Mouse (Mus musculus) lung, adult 2 months (tissue): ENCODE results near the gene Fam120c. TPM values are rescaled to one million over a fixed set of nuclear protein-coding genes. Genes with fewer than 3 reads are reported as not detected.
A peak's percentile ranks its signal among the peaks of the same experiment; 100 is the strongest.

Experiments
- DNase-seq: peaks from one replicate; pipeline ENCODE4 v3.0.0; 2022
- H3K4me1 ChIP-seq: fragments of 200-500 bp; 2 replicates; pipeline ENCODE4 v1.6.1; 2011; ENCODE audit warnings: low read length; ENCODE audit not compliant: control insufficient read depth, insufficient read depth
- H3K4me3 ChIP-seq: fragments of 200-500 bp; replicated peaks from 2 replicates; pipeline ENCODE3; 2011; ENCODE audit warnings: low read depth, mild to moderate bottlenecking, control low read depth, low read length; ENCODE audit errors: extremely low read depth
- CTCF ChIP-seq: fragments of 200-500 bp; IDR thresholded peaks from 2 replicates; pipeline ENCODE4 v1.5.1; 2011; ENCODE audit warnings: mild to moderate bottlenecking, low read length, control low read depth; ENCODE audit not compliant: insufficient read depth
- POLR2A ChIP-seq: fragments of 200-500 bp; IDR thresholded peaks from 2 replicates; pipeline ENCODE4 v1.6.1; 2011; ENCODE audit warnings: low read depth, mild to moderate bottlenecking, control low read depth, low read length, borderline replicate concordance; ENCODE audit errors: extremely low read depth
- WGBS: fragments of 180-500 bp; shearing (Covaris S2); methylation state at CpG from one replicate; pipeline ENCODE4 v1.1.7; 2018; 5-methylcytosine and 5-hydroxymethylcytosine counted together
- polyA plus RNA-seq: library from polyadenylated mRNA; depleted of rRNA; stranded (reverse); fragments of >200 nt; gene quantifications from 2 replicates; pipeline ENCODE4 v1.2.3, GENCODE M21; 2012; rRNA removed

Fam120c gene
- 2.6 and 2.8 TPM in 2 replicates for polyA plus RNA-seq

- peak; percentile 77 for DNase-seq
Observed at GRCm38 (mm10) chrX:151343761-151344500, at the start of gene Fam120c. Gene Fam120c, plus strand, starts transcription at chrX:151344175.

GRCm38 (mm10) chrX:151298329-151298728 is 45.6 kb upstream of the Fam120c start:
- no peak overlapping the region for H3K4me3 ChIP-seq
- TF ChIP-seq CTCF, result no peak
- no peak for TF ChIP-seq POLR2A
- DNase-seq, result no peak
- no peaks in the 10 kb centered on the region for H3K4me1 ChIP-seq

More at GRCm38 (mm10) chrX:151343761-151344500, at the start of gene Fam120c:
- H3K4me3 ChIP-seq, result peak within 1 kb of the TSS; percentile 87
- peaks cover 3% of the 10 kb centered on the region for H3K4me1 ChIP-seq
- TF ChIP-seq CTCF (no peak), POLR2A (no peak; the same call in 1 of the 2 replicates)
- 22% methylated on average over 56 of the region's 56 CpGs for WGBS

GRCm38 (mm10) chrX:151313732-151314131 is 30.2 kb upstream of the Fam120c start:
- TF ChIP-seq POLR2A (no peak), CTCF (no peak)
- 73% methylated on average over 4 of the region's 4 CpGs for WGBS
- DNase-seq, result no peak
- Histone ChIP-seq H3K4me3 (no peak overlapping the region), H3K4me1 (no peaks in the 10 kb centered on the region)

- no peaks in the 10 kb centered on the region for H3K4me1 ChIP-seq
- DNase-seq, result no peak
- WGBS, result 70% methylated on average over 2 of the region's 2 CpGs
- TF ChIP-seq CTCF (no peak), POLR2A (no peak)
- no peak overlapping the region for H3K4me3 ChIP-seq
Observed at GRCm38 (mm10) chrX:151333615-151334014, 10.4 kb upstream of the Fam120c start.

- TF ChIP-seq POLR2A (no peak), CTCF (no peak)
- WGBS, result 56% methylated on average over 4 of the region's 4 CpGs
- Histone ChIP-seq H3K4me3 (no peak overlapping the region), H3K4me1 (no peaks in the 10 kb centered on the region)
- no peak for DNase-seq
Observed at GRCm38 (mm10) chrX:151337804-151338203, 6.2 kb upstream of the Fam120c start.

- TF ChIP-seq POLR2A, result no peak
- no peak for TF ChIP-seq CTCF
- peak; percentile 39 for DNase-seq
- WGBS, result 26% methylated on average over 33 of the region's 33 CpGs
- Histone ChIP-seq H3K4me1 (peaks cover 3% of the 10 kb centered on the region), H3K4me3 (peak overlapping the region; percentile 87)
Observed at GRCm38 (mm10) chrX:151344501-151344984, 568 bp downstream of the Fam120c start.

GRCm38 (mm10) chrX:151345333-151346125 is 1.6 kb downstream of the Fam120c start:
- Histone ChIP-seq H3K4me3 (no peak overlapping the region), H3K4me1 (peaks cover 3% of the 10 kb centered on the region)
- DNase-seq, result no peak
- TF ChIP-seq CTCF (no peak), POLR2A (no peak)
- 41% methylated on average over 11 of the region's 11 CpGs for WGBS

DNA sequence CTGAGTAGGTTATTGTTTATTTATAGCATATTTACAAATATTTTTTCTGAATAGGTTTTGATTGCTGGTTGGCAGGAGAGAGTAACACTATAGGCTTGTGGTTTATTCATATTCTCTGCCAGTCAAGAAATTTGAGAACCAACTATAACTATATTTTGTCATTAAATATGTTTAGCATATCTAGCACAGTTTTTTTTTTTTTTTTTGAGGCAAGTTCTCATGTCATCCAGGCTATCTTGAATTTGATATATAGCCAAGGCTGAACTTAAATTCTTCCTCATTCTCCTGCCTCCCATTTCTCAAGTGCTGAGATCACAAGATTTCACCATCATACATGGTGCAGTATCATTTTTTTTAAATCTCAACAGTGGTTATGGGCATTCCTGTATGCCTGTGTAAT is 3.3 kb downstream of the Fam120c start:
- TF ChIP-seq CTCF (no peak), POLR2A (no peak)
- Histone ChIP-seq H3K4me3 (no peak overlapping the region), H3K4me1 (peaks cover 3% of the 10 kb centered on the region)
- no peak for DNase-seq

- no peak overlapping the region for H3K4me3 ChIP-seq
- H3K4me1 ChIP-seq, result peaks cover 3% of the 10 kb centered on the region
- WGBS, result 72% methylated on average over 5 of the region's 5 CpGs
- TF ChIP-seq CTCF (no peak), POLR2A (no peak)
- no peak for DNase-seq
Observed at GRCm38 (mm10) chrX:151349322-151349721, 5.3 kb downstream of the Fam120c start.
